ENCODE assay signal across 9 mouse cellular contexts in genomic region chr17:28467749-28468148, GRCm38 (mm10). TPM values are rescaled to one million over a fixed set of nuclear protein-coding genes. Genes with fewer than 3 reads are reported as not detected.
DNase-seq lines count a peak whose midpoint lies in the region; ATAC-seq and TF ChIP-seq lines count a peak whose summit lies in the region.
"Had no signal": no experiment of that assay in that cellular context is flagged by ENCODE, and none has a peak within 500 bp of the region (broad histone marks: within the 10 kb centered on the region; RNA-seq: fewer than 3 reads in every experiment).

No protein-coding gene starts in this region.

- H3K36me3 ChIP-seq in heart, embryonic 12.5 days = no peaks in the 10 kb centered on the region
- no peaks in the 10 kb centered on the region for H3K36me3 ChIP-seq in liver, postnatal 0 days (replicated peaks; ENCODE audit: insufficient read depth, low read length)

- H3K27ac ChIP-seq in heart, embryonic 12.5 days (ENCODE audit: poor library complexity, severe bottlenecking) = 0 out of 2 replicates have a peak overlapping the region, but pooled peaks have one; percentile 15
- peak overlapping the region; percentile 59 for H3K27ac ChIP-seq in liver, postnatal 0 days (ENCODE audit: low read depth)

- intact Hi-C loops in heart, postnatal 36 days (cut with DNase I) = no loop called here

- peak overlapping the region; percentile 48 for H3K4me2 ChIP-seq in heart, embryonic 12.5 days
- H3K4me2 ChIP-seq in liver, postnatal 0 days (ENCODE audit: low read depth, low read length) = peak overlapping the region; percentile 57

- no peak overlapping the region for H3K9ac ChIP-seq in heart, embryonic 12.5 days
- H3K9ac ChIP-seq in liver, postnatal 0 days (replicated peaks) = 0 out of 2 replicates have a peak overlapping the region, but pooled peaks have one; percentile 7

- H3K9me3 ChIP-seq in heart, embryonic 12.5 days (replicated peaks) = no peaks in the 10 kb centered on the region
- H3K9me3 ChIP-seq in liver, postnatal 0 days (ENCODE audit: low read length) = no peaks in the 10 kb centered on the region

- ATAC-seq in heart, embryonic 12.5 days (ENCODE audit: insufficient number of reproducible peaks, low FRiP score) = no peak
- ATAC-seq in liver, postnatal 0 days = no peak

- no peak overlapping the region; the same call in 1 of the 2 replicates for H3K4me3 ChIP-seq in heart, embryonic 12.5 days
- peak overlapping the region; percentile 27; the same call in 1 of the 2 replicates for H3K4me3 ChIP-seq in liver, postnatal 0 days (ENCODE audit: low read depth, low read length)
- H3K4me3 ChIP-seq: myocyte had no signal

- no peak for TF ChIP-seq EP300 in liver, postnatal 0 days (IDR thresholded peaks at IDR 0.05; ENCODE audit: low read depth)

- H3K27me3 ChIP-seq in heart, embryonic 12.5 days (replicated peaks) = no peaks in the 10 kb centered on the region
- H3K27me3 ChIP-seq in liver, postnatal 0 days (ENCODE audit: insufficient read depth, low read length) = no peaks in the 10 kb centered on the region

- no peak for DNase-seq in heart, postnatal 36 days
- peak; percentile 8 to 20 for DNase-seq in right cerebral cortex, adult 2 months (ENCODE audit: low spot score in 2 of 2)
- no peak for DNase-seq in right cerebral cortex, adult 18-20 months
- DNase-seq in liver, postnatal 0 days = no peak
- DNase-seq in thymus, postnatal 25 days = peak; percentile 73
- DNase-seq in yolk sac, embryonic 10.5 days (ENCODE audit: low spot score) = no peak
- no peak for DNase-seq in left cerebral cortex, adult 11 months (ENCODE audit: low spot score)

- TF ChIP-seq CTCF in liver, postnatal 0 days (IDR thresholded peaks at IDR 0.05; ENCODE audit: low read depth) = no peak

- WGBS in heart, embryonic 12.5 days = 59% methylated on average over 11 of the region's 11 CpGs
- WGBS in liver, postnatal 0 days (ENCODE audit: insufficient replicate concordance) = 36% methylated on average over 11 of the region's 11 CpGs

- peaks cover 21% of the 10 kb centered on the region for H3K4me1 ChIP-seq in heart, embryonic 12.5 days (replicated peaks)
- peaks cover 24% of the 10 kb centered on the region for H3K4me1 ChIP-seq in liver, postnatal 0 days (ENCODE audit: insufficient read depth)

RNA-seq across cellular contexts. Expression of gene Fkbp5, which starts 49.6 kb away (rescaled TPM):
- 15.8 and 16.0 TPM in 2 replicates for polyA plus RNA-seq in heart, embryonic 12.5 days (2016; fragmentation: Nextera tagmentation; extraction: Ambion mirVana)
- 10 to 100 TPM; 50.0 to 72.1 TPM for total RNA-seq in heart, postnatal 36 days (2021)
- polyA plus RNA-seq in liver, postnatal 0 days (2015; fragmentation: Nextera tagmentation; extraction: Ambion mirVana) = 25.9 and 29.0 TPM in 2 replicates

Comparison
In these comparisons a context has a peak if more than half of its experiments do, and no peak if none do; other contexts are left out.
1. DNase-seq: peak in right cerebral cortex, adult 2 months (2 of 2) and thymus, postnatal 25 days (single experiment); none in heart, postnatal 36 days (0 of 2), right cerebral cortex, adult 18-20 months (single experiment), liver, postnatal 0 days (single experiment), yolk sac, embryonic 10.5 days (single experiment) and left cerebral cortex, adult 11 months (single experiment).